1 mouse cellular context compared by ENCODE assay signal in genomic region chr17:53588097-53588855, GRCm38 (mm10).
TF ChIP-seq lines count a peak whose summit lies in the region.

No protein-coding gene starts in this region.

TF ChIP-seq in MEL, 35 proteins besides CTCF, POLR2A, EP300 and RAD21:
- no peak for TF ChIP-seq TAL1 (IDR thresholded peaks at IDR 0.05; ENCODE audit: low read length)
- TF ChIP-seq GABPA (IDR thresholded peaks at IDR 0.05; ENCODE audit: low read depth, low read length) = no peak
- no peak for TF ChIP-seq MEF2A (IDR thresholded peaks at IDR 0.05; ENCODE audit: extremely low read depth, insufficient replicate concordance, low read depth, low read length, poor library complexity, severe bottlenecking)
- no peak for TF ChIP-seq UBTF (IDR thresholded peaks at IDR 0.05; ENCODE audit: borderline replicate concordance, insufficient read depth, low read depth, low read length)
- TF ChIP-seq ELF1 (IDR thresholded peaks at IDR 0.05; ENCODE audit: low read depth, low read length) = no peak
- no peak for TF ChIP-seq JUND (IDR thresholded peaks at IDR 0.05; ENCODE audit: low read depth, low read length)
- no peak for TF ChIP-seq MAFK (IDR thresholded peaks at IDR 0.05; ENCODE audit: borderline replicate concordance, low read depth, low read length)
